Mouse (Mus musculus) kidney, adult 9 months (tissue): ENCODE measurements at regions not wholly inside any gene's neighbourhood (a gene's known extent, or its start where the extent isn't known, plus 50 kb on each side); places are given as distances from the start of the nearest gene placed in this dataset.
"Not testable (repeated sequence)": the region's sequence is repeated elsewhere in the genome, so short reads cannot be mapped to it uniquely, and the experiment has no call there.

Experiments
- DNase-seq: peaks from one replicate; pipeline ENCODE4 v3.0.0; 2022

DNA sequence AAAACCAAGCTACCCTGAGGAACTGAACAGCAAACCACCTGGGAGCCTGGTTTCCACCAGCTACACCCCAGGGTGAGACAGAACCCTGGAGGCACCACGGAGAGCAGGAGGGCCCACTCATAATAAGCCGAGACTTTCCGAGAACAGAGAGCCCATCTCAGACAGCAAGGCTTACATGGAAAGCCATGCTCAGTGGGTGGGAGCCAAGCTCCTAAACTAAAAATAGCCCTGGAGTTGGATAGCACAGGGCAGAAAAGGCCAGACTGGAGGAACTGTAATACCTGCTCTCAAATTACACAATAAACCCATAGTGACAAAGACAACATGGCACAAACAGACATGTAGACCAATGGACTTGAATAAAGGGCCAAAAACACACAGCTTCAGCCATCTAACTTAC is 69.9 kb downstream of the Fbxo4 start:
- no peak for DNase-seq

DNA sequence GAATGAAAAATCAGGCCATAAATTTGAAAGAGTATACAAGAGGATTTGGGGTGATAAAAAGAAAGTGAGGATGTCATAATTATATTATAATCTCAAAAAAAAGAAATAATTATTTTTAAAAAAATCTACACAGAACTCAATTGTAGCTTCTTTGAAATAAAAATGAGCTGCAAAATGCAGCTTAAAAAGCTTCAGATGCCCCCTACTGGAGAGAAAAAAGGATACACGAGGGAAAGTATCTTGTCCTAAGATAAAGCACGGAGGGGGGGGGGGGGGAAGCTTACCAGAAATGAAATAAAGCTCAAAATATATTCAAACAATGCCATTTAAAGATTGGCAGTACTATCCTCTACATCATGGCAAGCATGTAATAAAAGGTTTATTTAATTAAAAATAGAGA is 70.7 kb downstream of the Fbxo4 start:
- DNase-seq: peak; percentile 56

DNA sequence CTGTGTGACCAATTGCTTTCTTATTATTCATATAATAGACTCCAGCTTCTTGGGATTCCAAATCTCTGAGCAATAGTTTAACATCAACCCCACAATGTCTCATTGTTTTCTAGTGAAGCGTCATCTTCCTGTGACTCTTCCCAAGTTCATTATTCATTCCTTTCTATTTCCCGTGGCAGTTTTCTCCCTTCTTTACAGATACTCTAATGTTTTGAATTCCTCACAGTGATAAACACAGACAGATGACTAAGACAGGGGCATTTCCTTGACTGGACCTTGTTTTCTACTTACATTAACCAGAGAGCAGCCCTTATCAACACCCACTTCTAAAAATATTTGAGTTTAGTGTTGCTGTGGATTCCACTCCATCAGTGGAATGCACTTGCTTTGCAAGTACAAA is 73.8 kb downstream of the Fbxo4 start:
- DNase-seq: no peak

DNA sequence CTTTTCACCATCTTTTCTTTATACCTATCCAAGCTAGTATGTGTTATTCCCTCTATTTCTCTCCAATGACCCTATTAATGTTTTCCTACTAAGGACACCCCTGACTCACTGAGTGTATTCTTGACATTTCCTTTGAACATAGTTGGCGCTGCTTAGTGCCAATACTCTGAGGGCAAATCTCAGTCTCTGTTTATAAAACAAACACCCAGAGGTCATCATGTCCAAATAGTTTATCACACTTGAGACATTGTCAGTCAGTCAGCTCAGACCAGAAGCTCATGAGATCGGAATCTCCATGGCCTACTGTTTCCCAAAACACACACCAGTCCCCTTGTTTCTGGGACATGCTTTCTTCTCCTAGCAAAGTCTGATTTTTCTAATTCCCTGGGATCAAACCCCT is 100.9 kb downstream of the Fbxo4 start:
- no peak for DNase-seq

DNA sequence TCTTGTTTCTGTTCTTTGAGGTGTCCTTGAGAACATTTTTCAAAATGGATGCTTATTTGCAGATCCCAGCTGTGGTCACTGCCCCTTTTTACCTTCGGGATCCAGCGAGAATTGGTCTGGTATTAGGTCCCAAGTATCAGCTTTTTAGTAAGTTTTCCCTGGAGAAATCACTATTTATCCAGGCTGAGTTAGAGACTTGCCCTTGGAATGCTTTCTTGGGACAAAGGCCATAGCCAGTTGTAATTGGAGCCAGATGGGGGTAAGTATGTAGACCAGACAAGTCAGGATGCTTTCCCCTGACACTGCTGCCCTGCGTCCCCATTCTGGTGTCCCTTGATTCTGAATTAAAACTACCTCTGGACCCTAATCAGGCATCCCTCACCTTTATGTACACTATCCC is 101.9 kb downstream of the Fbxo4 start:
- DNase-seq: no peak

DNA sequence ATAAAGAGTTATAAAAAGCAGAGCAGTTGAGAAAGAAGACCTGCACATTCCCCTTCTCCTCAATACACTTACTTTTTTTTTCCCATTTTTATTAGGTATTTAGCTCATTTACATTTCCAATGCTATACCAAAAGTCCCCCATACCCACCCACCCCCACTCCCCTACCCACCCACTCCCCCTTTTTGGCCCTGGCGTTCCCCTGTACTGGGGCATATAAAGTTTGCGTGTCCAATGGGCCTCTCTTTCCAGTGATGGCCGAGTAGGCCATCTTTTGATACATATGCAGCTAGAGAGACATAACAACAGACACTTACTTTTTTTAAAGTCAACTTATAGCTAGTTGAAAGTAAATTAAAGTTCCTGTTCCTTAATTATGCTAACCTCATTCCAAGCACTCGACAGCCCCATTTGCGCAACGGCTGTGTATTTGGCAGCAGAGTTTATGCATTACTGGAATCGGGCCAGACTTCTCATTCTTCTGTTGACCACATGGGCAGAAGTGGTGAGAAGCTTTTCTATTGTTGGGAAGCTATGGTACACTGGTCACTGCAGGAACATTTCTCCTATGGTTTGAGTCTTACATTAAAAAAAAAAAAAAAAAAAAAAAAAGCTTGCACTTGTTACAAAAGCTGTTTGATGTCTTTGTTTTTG is 104.0 kb downstream of the Fbxo4 start:
- peak; percentile 44 for DNase-seq

DNA sequence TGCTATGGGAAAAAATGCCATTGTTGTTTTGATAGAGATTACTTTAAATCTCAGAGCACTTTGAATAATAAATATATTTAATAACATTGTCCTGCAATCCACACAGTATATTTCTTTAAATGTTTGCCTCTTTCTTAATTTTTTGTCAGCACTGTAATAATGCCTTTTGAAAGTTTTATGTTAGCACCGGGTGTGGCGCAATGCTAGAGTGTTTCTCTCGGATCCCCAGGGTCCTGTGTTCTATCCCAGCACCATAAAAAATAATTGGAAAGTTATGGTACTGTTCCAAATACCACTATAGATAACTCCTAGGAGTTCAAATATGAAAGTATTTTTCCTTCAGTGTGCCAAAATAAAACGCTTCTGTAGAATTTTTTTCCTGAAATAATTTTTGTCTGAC is 147.6 kb downstream of the Fbxo4 start:
- no peak for DNase-seq

DNA sequence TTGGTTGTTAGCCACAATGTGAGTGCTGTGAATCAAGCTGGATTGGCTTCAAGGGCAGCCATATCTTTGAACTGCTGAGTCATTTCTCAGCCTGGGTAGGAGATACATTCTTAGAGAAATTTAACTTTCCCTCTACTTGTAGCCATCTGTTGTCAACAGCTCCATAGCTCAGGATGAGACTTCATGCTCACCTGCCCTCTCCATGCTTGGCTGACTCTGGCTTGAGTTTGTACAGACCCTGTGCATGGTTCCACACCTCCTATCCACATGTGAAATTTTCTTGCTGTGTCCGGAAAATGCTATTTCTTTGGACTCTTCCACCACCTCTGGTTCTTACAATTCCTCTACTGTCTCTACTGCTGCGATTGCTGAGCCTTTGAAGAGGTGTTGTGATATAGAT is 173.9 kb downstream of the Fbxo4 start:
- DNase-seq: peak; percentile 38

DNA sequence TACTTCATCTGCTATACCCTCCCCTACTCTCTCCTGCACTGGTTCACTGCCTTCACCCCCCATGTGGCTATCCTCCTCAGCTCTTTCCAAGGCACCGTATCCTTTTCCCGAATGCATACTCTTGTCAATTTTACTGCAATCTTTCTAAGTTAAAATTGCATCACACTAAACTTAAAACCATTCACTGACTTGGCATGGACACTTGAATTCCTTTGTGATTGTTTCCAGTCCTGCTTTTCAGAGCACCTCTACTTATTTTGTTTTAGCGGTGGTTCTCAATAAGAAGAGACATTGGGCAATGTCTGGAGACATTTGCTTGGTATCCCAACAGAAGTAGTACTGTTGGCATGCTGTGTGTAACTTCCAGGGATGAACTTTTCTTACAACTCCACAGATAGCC is 192.6 kb upstream of the Ghr start:
- DNase-seq: no peak

DNA sequence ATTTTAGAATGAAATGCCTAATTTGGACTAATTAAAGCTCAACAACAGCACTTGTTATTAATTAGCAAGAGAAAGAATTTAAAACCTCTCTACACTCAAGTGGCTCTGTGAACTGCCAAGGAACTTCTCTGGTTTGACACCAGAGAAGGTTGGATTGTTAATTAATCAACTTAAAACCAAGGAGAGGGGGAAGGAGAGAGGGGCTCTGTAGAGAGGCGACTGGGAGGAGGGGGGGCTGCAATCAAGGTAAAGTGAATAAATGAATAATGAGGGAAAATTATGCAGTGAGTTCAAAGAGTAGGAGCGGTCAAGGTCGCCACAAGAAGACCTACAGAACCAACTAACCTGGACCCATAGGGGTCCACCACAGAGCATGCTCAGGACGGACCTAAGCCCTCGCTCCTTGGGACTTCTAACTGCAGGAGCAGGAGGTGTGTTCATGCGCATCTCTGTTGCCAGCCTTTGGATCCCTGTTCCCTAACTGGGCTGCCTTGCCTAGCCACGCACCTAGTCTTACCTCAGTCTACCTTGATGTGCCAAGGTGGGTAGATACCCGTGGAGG is 189.0 kb upstream of the Ghr start:
- DNase-seq: peak; percentile 45

DNA sequence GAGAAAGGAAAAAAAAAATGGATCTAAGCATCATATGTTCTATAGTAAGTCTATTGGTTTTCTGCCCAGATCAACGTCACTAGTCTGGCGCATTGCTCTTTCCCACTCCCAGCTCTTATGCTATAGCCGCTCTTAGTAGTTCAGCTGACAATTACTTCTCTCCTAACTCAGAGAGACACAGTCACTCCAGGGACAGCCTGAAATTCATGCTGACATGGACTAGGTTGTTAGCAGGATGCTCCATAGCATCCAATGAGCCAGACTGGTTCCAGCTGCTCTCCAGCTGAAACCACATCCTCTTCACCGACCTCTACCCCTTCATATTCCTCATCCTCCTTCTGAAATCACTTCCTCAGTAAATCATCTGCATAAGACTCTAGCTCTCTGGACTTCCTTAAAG is 187.0 kb upstream of the Ghr start:
- peak; percentile 38 for DNase-seq

DNA sequence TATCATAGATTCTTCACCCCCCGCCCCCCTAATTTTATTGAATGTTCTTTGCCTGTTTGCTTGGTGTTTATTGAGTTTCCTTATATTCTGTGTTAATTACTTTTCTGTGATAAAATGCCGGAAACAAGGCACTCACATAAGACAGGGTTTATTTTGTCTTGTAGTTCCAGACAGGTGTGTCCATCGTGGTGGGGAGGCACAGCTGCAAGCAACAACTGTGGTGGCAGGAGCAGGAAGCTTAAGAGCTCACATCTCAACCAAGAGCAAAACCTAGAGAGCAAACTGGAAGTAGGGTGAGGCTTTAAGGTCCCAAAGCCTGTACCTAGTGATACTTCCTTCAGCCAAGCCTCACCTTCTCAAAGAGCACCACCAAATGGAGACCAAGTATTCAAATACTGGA is 181.4 kb upstream of the Ghr start:
- DNase-seq: no peak

DNA sequence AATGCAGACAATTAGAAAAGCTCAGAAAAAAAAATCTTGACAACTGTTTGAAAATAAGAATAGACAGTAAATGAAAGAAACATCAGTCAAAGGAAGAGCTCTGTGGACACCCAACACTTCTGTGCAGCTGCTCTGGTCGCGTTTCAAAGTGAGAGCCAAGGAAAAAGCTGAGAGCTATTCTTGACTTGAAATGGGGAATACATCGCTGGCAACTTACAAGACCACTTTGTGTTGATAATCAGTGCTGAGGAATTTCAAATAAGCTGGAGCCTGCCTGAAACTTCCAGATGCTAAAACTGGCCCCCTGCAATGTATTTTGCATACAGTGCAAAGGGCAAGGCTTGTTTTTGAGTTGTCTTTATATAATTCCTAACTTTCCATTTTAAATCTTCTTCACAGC is 177.1 kb upstream of the Ghr start:
- no peak for DNase-seq

DNA sequence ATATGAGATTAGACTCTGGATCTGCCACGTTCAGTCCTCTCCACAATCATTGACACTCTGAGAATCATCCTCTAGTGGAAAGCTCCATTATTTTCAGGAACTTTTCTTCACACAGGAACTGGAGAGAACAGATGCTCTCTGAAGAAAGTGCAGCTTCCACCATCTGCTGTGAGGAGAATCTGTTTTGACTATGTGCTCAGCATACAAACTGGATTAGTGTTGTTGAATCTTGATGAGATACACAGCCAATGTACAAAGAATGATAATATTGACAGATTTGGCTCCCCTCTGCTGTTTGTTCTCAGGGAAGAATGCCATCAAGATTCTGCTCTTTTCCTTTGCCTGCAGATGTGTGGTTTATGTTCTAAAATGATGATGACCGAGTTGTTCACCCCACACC is 172.3 kb upstream of the Ghr start:
- no peak for DNase-seq

DNA sequence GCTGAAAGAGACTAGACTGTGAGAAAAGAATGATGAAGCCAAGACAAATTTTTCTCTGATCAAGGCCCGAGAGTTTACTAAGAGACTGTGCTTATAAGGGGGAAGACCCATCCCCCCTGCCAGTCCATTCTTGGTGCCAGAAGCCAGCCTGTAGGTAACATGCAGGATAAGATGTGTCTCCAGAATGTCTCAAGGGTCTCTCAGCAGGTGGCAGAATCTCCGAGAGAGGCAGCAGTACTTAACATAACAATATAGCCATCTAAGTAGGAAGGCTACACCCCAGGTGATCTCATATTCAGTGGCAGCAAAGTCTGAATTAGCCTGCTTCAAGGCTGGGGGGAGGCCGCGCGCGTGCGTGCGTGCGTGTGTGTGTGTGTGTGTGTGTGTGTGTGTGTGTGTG is 164.8 kb upstream of the Ghr start:
- not testable (repeated sequence) for DNase-seq

DNA sequence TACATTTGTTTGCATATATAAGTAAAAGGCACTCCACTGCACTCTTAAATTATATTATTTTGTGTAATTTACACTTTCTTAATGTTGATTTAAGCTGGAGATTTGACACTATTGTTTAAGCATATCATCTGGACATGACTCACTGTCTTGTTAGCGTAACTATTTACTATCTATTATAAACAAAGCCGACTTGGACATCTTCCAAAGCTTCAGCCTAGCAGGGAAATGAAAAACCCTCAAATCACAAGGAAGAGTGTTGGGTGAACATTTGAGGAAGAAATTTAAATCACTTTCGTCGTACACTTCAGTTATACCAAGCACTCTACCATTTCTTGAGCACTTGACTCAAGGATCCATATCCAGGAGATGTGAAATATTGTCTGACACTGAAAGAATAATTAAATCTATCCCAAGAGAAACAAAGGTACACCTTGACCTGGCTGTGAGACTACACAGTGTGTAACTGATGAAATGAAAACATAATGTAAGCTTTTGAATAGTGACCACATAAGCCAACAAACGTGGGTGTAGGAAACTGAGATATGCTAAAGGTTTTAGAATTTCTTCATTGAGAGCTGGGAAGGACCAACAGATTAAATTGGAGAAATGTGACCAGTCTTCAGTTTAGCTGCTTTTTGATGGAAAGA is 160.0 kb upstream of the Ghr start:
- no peak for DNase-seq

DNA sequence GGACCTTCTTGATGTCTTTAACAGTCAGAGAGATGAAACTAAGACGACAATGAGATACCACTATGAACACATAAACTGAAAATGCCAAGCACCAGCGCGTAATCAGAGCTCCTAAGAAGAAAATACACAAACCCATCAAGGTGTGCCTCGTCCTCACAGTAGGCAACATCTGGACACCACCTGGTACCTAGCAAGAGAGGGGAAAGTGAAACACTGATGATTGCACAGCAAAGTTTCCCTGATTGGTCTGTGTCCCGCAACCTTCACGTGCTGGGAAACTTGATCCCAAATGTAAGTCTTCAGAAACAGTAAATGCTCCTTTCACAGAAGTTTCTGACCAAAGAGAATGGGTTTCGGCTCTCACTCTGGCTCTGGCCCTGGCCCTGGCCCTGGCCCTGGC is 158.9 kb upstream of the Ghr start:
- DNase-seq: no peak

DNA sequence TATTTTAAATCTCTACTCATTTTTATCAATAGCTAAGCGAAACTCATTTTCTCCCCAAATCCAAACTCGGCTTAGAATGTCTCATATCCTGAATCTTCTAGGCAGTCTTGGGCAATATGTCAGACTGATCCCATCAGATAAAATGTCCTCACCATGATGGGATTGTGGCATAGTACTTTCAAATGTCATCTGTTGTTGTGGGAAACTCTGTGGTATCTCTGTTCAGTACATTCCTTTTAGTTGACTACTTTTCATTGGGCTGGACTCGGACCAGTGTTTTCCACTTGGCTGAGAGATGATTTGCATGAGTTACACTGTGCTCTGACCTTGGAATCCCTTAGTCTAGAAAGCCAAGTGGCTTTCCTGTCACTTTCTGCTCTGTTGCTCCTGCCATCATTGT is 141.9 kb upstream of the Ghr start:
- peak; percentile 83 for DNase-seq

DNA sequence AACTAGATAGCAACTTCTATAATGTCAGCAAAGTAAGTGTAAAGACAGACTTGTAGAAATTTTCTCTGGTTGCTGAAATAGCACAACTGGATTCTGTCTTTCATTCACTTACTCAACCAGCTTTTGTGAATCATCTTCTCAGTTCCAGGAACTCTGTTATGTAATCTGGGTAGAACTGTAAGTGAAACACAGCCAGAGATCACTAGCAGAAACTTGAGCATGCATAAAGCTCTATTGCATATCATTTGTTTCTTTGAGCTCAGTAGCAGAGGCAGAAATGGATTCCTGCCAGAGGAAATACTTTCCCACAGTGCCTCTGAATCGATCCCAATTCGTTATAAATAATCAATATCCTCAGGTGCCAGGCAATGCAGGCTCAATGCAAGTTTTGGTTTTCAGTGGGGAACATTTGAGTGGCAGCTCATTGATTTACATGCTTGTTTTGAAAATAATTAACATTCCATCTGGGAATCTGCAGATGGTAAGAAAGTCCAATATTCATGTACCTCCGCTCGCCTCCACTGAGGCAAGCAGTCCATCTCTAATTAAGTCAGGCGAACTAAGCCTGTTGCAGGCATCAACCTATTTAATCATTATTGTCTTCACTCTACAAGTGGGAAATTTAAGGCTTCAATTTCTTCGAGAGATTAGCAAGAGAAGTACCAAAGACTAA is 137.5 kb upstream of the Ghr start:
- peak; percentile 80 for DNase-seq

DNA sequence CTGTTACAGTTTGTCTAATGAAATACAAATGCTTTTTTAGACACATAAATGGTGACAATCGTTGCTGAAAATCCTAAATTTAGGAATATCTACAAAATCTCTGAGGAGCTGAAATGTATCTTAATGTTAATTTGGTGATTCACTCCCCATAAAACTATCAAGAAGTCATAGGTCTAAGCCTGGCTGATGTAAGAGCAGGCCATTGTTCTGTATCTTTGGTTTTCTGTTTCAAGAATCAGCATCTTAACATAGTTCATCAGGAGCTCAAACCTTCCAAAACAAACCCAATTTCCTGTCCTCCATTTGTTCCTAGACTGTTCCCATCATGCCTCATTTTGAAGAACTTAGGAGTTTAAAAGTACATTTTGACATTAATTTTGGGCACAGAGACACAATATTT is 128.5 kb upstream of the Ghr start:
- DNase-seq: no peak

DNA sequence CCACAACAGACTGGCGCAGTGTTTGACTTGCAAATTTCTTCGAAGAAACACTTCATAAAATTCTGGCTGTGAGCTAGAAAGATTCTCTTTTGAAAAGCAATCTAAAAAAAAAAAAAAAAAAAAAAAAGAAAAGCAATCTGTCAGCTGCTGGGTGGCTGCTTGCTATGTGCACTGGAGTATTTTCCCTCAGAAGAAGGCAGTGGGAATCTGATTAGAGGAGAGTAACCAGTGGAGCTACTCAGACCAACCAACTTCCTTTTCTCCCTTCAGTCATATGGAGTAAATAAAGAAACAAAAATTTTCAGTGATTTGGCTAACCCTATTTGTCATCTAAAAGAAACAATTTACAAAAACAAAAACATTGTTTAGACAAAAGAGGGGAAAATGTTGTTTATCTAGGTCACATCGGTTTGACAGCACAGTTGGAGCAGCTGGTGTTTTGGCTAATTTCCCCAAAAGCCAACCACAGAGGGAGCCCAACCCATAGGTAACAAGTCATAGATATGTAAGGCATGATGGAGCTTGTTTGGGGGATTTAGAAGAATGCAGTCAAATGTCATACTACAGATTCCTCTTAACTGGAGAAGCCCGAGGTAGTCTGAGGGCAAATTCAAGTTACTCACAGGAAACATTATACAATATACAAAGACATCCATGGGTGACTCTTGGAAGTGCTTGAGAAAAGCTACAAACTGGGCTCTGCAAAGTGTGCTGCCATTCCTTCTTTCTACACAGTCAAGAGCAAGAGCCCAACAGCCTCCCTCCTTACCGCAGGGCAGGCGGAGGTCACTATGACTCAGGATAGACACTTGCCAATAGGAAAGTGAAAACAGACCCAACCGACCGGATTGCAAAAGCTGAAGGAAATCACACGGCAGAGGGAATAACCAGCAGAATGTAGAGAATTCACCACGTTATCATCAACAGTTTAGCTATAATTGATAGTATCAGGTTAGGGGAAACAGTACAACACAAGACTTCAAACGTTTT is 124.1 kb upstream of the Ghr start:
- no peak for DNase-seq

DNA sequence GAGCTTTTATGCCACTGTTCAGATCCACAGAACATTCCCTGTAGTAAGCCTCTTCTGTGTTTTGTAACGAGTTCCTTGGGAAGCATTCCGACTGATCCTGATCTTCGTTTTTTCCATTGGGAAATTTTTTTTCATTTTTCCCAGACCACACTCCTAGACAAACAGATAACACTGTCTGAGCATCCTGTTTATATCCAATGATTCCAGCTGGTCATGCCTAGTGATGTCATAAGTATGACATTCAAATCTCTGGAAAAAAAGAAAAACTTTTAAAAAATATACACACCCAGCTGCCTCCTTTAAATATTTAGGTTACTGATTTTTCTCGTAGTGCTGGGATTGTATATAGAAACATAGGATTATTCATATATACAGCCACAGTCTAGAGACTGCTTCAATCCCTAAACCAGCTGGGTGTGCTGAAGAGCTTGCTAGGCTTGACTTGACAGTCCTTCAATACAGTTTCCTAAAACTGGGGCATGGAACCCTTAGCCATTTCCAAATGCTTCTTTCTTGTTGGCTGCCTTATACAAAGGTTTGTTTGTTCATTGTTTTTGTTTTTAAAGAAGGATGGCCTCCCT is 116.0 kb upstream of the Ghr start:
- no peak for DNase-seq

DNA sequence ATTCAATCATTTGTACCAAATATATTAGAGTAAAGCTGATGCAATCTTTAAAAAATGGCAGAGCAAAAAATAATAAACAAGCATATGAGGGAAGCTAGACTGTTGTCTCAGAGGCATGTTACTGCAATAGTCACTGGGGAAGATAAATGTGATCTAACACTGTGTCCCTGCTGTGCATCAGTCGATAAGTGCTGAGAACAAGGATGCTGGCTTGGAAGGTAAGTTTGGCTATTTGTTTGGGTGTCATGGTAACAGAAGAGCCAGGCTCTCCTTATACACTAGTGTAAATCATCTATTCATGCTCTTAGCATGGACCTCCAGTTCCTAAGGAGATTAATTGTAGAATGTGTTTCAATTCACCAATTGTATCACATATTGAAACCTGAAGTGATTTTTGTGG is 102.0 kb upstream of the Ghr start:
- no peak for DNase-seq
